Mouse (Mus musculus): Measurements from ENCODE around the gene Ttc39b.
A peak's percentile ranks its signal among the peaks of the same experiment; 100 is the strongest.

The Ttc39b gene

GRCm38 (mm10) chr4:83183288-83183930, 140.6 kb downstream of the Ttc39b start:
- peak; percentile 88 for DNase-seq (ENCODE audit: low spot score)

DNA sequence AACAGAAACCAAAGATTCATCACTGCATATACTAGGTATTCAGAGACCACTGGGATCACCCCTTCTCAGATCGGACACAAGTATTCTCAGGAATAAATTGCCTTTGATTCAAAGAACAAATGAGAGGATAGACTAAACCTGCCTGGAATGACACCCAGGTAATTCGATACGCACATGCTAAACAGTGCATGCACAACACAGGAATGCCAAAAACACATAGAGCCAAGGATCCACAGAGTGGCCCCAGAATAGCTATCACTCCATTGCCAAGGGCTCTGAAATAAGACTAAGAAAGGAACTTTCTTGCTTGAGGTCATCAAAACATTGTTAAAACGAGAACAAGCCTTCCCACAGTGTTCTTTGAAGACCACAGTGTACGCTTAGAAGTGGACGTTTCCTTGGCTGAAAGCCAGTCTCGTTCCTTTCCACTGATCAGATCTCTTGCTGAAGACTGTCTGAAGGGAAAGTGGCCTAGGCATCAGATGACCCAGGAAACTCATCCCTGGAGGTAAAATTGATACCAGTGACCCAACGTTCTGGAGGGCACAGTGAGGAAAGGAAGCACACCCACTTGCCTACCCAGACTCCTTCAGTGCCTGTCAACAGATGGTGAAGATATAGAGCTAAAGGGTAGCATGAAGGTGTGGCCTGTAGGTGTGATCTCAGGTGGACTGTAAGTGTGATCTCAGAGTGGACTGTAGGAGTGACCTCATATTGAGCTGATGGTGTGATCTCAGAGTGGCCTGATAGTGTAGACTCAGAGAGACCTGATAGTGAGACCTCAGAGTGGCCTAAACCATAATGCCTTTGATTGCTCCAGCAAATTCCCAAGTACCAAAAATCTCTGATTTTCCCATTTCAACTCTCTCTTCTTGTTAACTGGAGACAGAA, 141.6 kb downstream of the Ttc39b start:
- no peak for DNase-seq (ENCODE audit: low spot score)

- no peak for DNase-seq (ENCODE audit: low spot score)
Measured at GRCm38 (mm10) chr4:83177471-83177870, 146.6 kb downstream of the Ttc39b start.

- no peak for DNase-seq (ENCODE audit: low spot score)
Measured at GRCm38 (mm10) chr4:83174946-83175345, 149.1 kb downstream of the Ttc39b start.

GRCm38 (mm10) chr4:83172278-83172677, 151.8 kb downstream of the Ttc39b start:
- DNase-seq (ENCODE audit: low spot score) = peak; percentile 10

DNA sequence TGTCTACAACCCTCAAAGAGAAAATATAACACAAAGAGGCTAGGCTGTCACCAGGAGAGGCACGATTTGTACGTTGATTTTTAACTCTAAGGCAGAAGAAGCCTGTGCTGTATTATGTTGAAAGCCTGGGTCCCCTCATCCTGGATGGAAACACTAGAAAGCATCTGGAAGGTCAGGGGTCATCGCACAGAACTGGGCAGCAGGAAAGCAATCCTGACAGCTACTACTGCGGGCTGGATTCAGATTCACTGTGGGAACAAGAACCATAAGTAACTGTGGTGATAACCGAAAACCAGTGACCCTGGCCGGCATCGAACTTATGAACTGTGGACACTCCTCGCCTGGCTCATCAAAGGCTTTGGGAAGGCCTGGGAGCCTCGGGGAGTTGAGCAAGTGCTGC, 153.3 kb downstream of the Ttc39b start:
- DNase-seq (ENCODE audit: low spot score) = peak; percentile 72

Measured in embryo, embryonic 10.5 days (tissue).